Mouse (Mus musculus) left cerebral cortex, postnatal 25 days (tissue): Measurements from ENCODE around the gene Tspan3. TPM values are rescaled to one million over a fixed set of nuclear protein-coding genes. Genes with fewer than 3 reads are reported as not detected.

ENCODE experiments used
- DNase-seq, 2 experiments: peaks; one replicate each; pipeline ENCODE4 v3.0.0; 2022; ENCODE audit warnings: low spot score in 2 of 2, mixed read lengths in 1 of 2
- intact Hi-C: fragments of 180-260 bp; cut with DNase I; formaldehyde crosslinking; loops from one replicate; pipeline ENCODE4 v1.15.1; 2025
- total RNA-seq, 2 experiments: library from RNA; stranded (reverse); gene quantifications; 2 replicates each; pipeline ENCODE4 v1.2.3; 2021

Tspan3 gene
- 100 to 1,000 TPM; 377 to 393 TPM for total RNA-seq

- no peak for DNase-seq
- intact Hi-C loops = no loop called here
Observed at GRCm38 (mm10) chr9:56165377-56165776, at the start of gene Tspan3. TSS of gene Tspan3 (minus strand) at chr9:56165477.

- intact Hi-C loops = loop anchor here (1.0 to 5.0 kb wide), 5 partner anchors 44 to 399 kb away; partner anchors contain the start of genes Hmg20a and Peak1
- DNase-seq = peak; percentile 59 to 85
Observed at GRCm38 (mm10) chr9:56213451-56214291, 48.4 kb upstream of the Tspan3 start.

DNA sequence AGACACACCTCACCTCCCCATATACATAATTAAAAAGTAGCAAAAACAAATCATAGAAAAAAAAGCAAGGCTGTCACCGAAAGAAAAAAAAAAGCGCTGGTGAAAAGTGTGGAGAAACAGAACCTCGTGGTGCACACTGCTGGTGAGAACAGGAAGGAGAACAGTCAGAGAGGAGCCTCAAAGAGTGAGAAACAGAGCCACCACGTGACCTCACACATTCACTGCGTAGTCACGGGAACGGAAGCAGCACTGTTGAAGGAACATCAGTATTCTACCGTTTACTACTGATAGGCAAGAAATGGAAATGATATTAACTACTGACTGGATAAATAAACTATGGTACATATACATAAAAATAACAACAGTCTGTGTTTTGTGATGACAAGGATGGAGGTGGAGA lies 43.5 kb upstream of the Tspan3 start:
- intact Hi-C loops = no loop called here
- DNase-seq = no peak

- intact Hi-C loops = no loop called here
- no peak for DNase-seq
Observed at GRCm38 (mm10) chr9:56207516-56207915, 42.2 kb upstream of the Tspan3 start.

GRCm38 (mm10) chr9:56207083-56207482 lies 41.8 kb upstream of the Tspan3 start:
- no peak for DNase-seq
- intact Hi-C loops = no loop called here

GRCm38 (mm10) chr9:56205336-56205735 lies 40.1 kb upstream of the Tspan3 start:
- DNase-seq = peak in 1 of 2 experiments; percentile 27

DNA sequence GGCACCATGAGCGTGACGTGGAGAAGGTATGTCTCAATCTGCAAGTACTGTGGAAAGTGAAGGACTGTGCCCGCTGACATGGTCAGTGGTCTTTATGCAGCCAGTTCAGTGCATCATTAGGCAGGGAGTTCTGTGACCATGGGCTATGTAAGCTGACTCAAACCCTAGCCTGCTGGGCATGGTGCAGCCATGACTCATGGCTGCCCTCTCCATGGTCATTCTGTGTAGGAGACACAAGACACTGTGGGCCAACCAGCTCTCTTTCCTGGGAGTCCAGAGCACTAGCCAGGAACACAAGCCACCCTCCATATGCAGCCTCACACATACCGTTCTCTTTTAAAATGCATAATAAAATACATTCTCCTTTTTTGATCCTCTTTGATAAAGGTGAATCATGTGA lies 39.0 kb upstream of the Tspan3 start:
- no peak for DNase-seq
- intact Hi-C loops = no loop called here

More at GRCm38 (mm10) chr9:56205336-56205735, 40.1 kb upstream of the Tspan3 start:
- intact Hi-C loops = no loop called here

DNA sequence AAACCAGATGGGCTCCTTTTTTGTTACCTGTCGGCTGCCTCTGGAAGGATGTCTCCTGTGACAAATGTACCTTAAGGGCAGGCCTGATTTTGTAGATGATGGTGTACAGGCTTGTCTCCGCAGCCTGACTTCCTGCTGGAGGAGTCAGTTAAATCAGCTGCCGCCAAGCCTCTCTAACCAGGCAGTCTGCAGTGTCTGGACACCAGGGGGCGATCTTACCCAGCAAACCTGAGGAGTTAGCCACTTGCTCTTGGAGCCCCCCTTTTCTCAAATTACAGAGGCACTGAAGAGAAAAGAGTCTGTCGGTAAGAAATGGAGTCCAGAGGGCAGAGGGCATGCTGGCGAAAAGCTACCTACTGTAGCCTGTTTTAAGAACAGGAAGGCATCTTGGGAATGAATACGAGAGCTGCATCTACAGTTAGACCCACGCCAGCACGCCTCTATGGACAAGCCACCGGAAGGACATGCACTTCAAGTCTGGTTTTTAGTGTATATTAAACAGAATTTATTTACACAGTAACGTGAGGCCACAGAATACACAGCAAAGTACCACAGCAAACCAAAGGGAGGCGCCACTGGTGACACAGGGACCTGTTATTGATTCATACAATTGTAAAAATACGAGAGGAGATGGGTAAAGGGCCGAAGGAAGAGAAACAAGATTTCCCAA lies 35.5 kb upstream of the Tspan3 start:
- peak; percentile 81 to 84 for DNase-seq
- intact Hi-C loops = no loop called here

- intact Hi-C loops = no loop called here
- DNase-seq = no peak
Observed at GRCm38 (mm10) chr9:56200200-56200599, 34.9 kb upstream of the Tspan3 start.

DNA sequence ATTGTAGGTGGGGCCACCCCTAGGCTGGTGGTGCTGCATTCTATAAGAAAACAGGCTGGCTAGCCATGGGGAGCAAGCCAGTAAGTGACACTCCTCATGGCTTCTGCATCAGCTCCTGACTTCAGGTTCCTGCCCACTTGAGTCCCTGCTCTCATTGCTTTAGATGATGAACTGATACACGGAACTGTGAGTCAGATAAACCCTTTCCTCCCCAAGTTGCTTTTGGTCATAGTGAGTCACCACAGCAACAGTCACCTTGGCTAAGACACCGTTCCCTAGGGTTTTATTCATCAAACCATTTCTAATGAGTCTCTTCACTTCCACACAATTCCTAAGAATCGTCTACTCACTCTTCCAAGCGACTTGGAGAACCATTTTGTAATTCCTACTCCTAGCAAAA lies 31.6 kb upstream of the Tspan3 start:
- no peak for DNase-seq
- intact Hi-C loops = no loop called here

- intact Hi-C loops = no loop called here
- no peak for DNase-seq
Observed at GRCm38 (mm10) chr9:56195193-56195592, 29.9 kb upstream of the Tspan3 start.

GRCm38 (mm10) chr9:56191498-56192455 lies 26.5 kb upstream of the Tspan3 start:
- no peak for DNase-seq
- intact Hi-C loops = no loop called here

- intact Hi-C loops = no loop called here
Observed at GRCm38 (mm10) chr9:56180118-56180781, 15.0 kb upstream of the Tspan3 start.

GRCm38 (mm10) chr9:56179416-56180117 lies 14.3 kb upstream of the Tspan3 start:
- intact Hi-C loops = no loop called here
- DNase-seq = no peak

More at GRCm38 (mm10) chr9:56180118-56180781, 15.0 kb upstream of the Tspan3 start:
- DNase-seq = no peak

GRCm38 (mm10) chr9:56177354-56177753 lies 12.1 kb upstream of the Tspan3 start:
- no peak for DNase-seq
- intact Hi-C loops = no loop called here

GRCm38 (mm10) chr9:56175316-56175715 lies 10.0 kb upstream of the Tspan3 start:
- intact Hi-C loops = no loop called here
- no peak for DNase-seq

- intact Hi-C loops = no loop called here
- no peak for DNase-seq
Observed at GRCm38 (mm10) chr9:56167690-56168089, 2.4 kb upstream of the Tspan3 start.

- no peak for DNase-seq
Observed at GRCm38 (mm10) chr9:56166161-56166560, 884 bp upstream of the Tspan3 start.

More at GRCm38 (mm10) chr9:56166161-56166560, 884 bp upstream of the Tspan3 start:
- intact Hi-C loops = no loop called here
